Mouse (Mus musculus) fibroblast of lung, adult 2 months (primary cell): ENCODE data around the gene Aup1.

Experiments
- DNase-seq: peaks from one replicate; pipeline ENCODE4 v3.0.0-alpha.2; 2011; ENCODE audit warnings: low read depth

Aup1 gene

GRCm38 (mm10) chr6:83031111-83031510 is 23.2 kb upstream of the Aup1 start:
- no peak for DNase-seq

- no peak for DNase-seq
Measured at GRCm38 (mm10) chr6:83031921-83032590, 22.3 kb upstream of the Aup1 start.

DNA sequence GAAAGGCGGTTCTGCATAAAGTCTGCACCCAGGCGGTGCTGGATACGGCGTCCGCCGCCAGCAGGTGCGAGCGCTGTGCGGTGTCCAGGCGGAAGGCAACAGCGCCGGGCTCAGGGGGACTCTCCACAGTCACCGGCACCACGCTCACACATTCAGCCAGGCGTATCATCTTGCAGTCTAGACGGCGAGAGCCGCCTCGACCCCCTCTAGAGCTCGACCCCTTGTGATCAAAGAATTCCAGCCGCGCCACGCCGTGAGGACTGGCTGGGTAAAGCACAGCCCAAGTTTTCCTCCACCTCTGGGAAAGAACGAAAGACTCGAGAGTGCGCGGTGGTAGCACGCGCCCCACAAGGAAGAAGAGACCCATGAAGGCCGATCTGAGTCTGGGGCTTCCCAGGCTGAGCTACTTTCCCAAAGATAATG is 21.5 kb upstream of the Aup1 start:
- DNase-seq, result no peak

DNA sequence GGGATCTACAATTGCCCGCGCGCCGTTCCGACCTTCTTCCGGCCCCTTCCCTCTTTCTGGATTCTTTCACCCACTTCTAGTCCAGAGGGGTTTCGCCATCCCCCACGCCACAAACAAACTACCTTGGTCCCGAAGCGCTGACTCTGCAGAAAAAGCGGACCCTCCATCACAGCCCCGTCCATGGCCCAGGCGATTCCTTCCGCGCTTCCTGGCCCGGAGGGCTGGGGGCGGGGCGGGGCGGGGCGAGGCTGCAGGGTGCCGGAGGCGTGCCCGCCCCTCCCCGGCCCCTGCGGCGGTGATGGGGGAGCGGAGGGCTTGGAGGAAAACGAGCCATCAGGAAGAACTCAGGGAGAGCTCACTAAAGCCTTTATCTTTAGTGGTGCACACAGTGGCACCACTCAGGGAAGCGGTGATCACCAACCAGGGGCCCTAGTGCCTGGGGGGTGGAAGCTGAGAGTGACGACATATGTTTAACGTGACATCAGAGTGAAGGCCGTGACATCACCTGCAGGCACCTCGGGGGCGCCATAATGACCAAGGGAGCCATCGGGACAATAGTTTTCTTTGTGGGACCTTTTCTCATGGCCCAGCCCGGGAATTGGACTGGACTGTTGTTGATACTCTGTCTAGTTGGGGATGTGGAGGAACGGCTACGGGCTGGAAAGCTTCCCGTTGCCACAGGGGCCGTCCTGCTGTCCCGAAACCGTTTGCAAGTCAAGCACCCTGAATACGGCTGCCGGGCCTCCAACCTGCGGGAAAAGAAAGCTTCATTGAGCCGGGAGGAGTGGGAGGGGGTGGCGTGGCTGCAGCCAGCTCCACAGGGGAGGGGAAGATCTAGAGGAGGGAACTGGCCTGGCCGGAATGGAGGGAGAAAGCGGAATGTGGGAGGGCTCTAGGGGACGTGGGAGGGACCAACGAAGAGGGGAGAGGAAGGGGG is 20.8 kb upstream of the Aup1 start, which contains the start of the genes Dok1 and Loxl3:
Dok1 (minus strand) TSS at position 223 of the 937 bp plus-strand sequence.
Loxl3 (plus strand) TSS at position 925 of the 937 bp plus-strand sequence.
- no peak for DNase-seq

GRCm38 (mm10) chr6:83034463-83035055 is 19.8 kb upstream of the Aup1 start:
- DNase-seq, result no peak

DNA sequence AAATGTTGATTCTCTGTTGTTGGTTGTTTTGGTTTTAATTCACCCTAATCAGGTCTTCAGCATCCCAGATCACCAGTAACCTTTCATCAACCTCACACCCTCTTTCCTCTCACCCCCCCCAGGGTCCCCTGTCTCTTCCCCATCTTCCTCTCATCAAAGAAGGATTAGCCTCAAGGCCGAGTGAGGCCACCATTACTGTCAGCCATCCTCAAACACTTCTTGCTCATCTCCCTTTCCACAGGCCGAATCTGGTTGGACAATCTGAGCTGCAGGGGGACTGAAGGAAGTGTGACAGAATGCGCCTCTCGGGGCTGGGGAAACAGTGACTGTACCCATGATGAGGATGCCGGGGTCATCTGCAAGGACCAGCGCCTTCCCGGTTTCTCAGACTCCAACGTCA is 17.1 kb upstream of the Aup1 start:
- DNase-seq, result no peak

DNA sequence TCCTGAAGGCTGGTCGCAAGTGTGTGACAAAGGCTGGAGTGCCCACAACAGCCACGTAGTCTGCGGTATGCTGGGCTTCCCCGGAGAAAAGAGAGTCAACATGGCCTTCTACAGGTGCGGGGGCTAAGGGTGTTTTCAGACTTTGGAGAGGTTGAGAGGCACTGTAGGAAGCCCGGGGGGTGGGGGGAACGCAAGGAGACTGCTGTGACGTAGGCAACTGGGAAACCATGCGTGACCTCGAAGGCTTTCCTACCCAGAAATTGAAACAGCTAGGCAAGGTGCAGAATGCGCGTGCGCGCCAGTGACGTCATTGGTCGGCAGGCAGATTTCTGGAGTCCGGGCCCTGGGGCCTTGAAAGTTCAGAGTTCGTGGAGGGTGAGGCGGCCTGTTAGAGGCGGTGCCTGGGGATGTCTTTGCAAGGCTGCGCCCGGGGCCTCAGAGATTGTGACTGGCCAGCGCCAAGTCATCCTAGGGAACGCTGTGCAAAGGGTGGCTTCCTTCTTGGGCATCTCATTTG is 15.8 kb upstream of the Aup1 start:
- no peak for DNase-seq

DNA sequence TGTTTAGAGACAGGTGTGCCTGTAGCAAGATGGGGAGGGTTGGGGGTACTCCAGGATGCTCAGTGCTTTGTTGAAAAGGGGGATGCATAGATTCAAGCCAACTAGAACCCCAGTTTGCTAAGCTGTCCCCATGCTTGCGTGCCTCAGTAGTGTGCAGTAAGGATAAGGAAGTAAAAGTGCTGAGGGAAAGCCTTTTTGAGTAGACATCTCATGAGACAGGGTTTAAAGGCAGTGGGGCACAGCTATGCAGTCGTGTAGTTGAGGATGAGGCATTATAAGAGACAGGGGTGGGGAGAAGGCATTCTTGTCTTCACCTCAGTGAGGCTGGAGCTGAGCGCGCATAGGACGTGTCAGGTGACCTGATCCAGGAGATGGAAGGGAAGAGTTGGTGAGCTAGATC is 13.7 kb upstream of the Aup1 start:
- DNase-seq, result no peak

- DNase-seq, result no peak
Measured at GRCm38 (mm10) chr6:83043561-83043960, 10.8 kb upstream of the Aup1 start.

GRCm38 (mm10) chr6:83043993-83044392 is 10.3 kb upstream of the Aup1 start:
- DNase-seq, result no peak

- DNase-seq, result no peak
Measured at GRCm38 (mm10) chr6:83044742-83045141, 9.6 kb upstream of the Aup1 start.

GRCm38 (mm10) chr6:83049367-83049766 is 5.0 kb upstream of the Aup1 start:
- no peak for DNase-seq

DNA sequence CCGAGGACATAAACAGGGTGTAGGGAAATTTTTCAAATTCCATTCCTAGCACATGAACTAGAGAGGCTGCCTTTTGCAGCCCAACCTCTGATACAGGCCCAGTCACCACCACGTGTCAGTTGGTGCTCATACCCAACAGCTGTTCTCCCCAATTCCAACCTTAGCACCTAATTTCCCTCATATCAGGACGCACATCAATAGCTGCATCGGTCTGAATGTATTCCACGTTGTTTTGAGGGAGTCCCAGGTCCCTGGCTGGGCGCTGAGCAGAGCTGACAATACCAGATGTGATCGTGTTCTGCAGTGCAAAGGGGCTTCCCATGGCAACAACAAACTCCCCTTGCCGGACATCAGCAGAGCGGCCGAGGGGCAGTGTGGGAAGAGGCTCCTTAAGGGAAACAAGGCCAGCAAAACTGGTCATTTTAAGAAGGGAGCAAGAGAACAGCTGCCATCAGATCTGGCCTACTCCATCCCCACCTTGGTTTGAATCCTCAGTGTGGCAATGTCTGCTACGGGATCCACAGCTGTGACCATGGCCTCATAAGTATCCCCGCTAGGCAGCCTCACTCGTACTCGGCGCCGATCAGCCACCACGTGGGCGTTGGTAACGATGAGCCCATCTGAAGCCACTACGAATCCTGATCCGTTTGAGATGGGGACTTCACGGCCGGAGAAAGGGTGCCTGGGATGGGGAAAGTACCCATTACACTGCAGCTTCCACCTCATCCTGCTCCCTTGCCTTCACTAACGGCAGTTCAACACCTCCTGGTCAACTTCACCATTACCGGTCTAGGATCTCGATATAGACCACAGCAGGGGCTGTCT is 973 bp upstream of the Aup1 start:
- no peak for DNase-seq

- DNase-seq, result no peak
Measured at GRCm38 (mm10) chr6:83054871-83055431, 630 bp downstream of the Aup1 start, which contains the start of gene Htra2. Htra2 (minus strand) TSS chr6:83055273.

GRCm38 (mm10) chr6:83057790-83058189 is 3.5 kb downstream of the Aup1 start, which contains the start of gene Dqx1:
Dqx1 (plus strand) TSS chr6:83057844.
- DNase-seq, result no peak

- DNase-seq, result no peak
Measured at GRCm38 (mm10) chr6:83058725-83059124, 4.4 kb downstream of the Aup1 start.

DNA sequence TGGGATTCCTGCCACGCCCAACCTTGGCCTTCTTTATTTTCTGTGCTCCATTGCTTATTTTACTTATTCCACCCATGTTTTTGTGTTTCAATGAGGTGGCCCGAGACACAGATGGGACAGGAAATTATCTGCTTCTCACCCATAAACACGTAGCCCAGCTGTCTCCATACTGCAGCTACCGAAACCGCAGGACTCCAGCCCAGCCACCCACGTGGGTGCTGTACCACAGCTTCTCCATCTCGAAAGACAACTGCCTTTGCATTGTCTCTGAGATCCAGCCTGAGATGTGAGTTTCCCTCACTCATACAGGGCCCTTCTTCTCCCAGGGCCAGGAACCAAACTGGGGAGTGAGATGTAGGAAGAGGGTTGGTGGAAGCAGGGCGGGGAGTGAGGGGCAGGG is 11.7 kb downstream of the Aup1 start:
- DNase-seq, result no peak

DNA sequence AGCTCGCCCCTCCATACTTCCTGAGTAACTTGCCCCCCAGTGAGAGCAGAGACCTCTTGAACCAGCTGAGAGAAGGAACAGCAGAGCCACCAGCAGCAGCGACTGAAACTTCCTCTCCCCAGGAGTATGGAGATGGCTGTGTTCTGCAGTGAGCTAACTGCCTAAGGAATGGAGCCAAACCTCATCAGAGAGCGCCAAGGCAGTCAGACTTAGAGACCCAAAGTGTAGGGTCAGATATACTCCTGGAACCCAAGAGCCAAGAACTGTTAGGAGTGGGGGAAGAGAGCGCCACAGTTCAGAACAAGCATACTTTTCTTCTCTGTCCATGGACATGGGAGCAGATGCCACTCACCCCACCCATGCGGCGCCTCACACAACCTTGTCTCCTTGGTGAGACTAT is 12.1 kb downstream of the Aup1 start:
- no peak for DNase-seq

- no peak for DNase-seq
Measured at GRCm38 (mm10) chr6:83068221-83068620, 13.9 kb downstream of the Aup1 start.

- no peak for DNase-seq
Measured at GRCm38 (mm10) chr6:83068706-83069487, 14.6 kb downstream of the Aup1 start.
